In genomic region chr9:37782766-37783260, GRCm38 (mm10) we compare ENCODE assay signal across 1 mouse cellular context.
TF ChIP-seq lines count a peak whose summit lies in the region.

No protein-coding gene starts in this region.

TF ChIP-seq in CH12.LX, 34 proteins besides CTCF, POLR2A, EP300 and RAD21:
- TF ChIP-seq PAX5 (IDR thresholded peaks at IDR 0.05; ENCODE audit: low read length) (no peak), UBTF (IDR thresholded peaks at IDR 0.05; ENCODE audit: low read depth, low read length) (no peak), TBP (conservative IDR thresholded peaks at IDR 0.05; ENCODE audit: low read depth, low read length) (no peak)
